Mouse (Mus musculus): Measurements from ENCODE around the gene Zyx.

- TF ChIP-seq POLR2A (IDR thresholded peaks at IDR 0.05; ENCODE audit: insufficient read length, low read depth) (no peak), MYOG (IDR thresholded peaks at IDR 0.05; ENCODE audit: control insufficient read depth in 1 of 3, insufficient read depth in 1 of 3, insufficient read length in 2 of 3, low read depth in 2 of 3) (no peak), E2F4 (IDR thresholded peaks at IDR 0.05; ENCODE audit: insufficient read depth) (no peak), MYOD1 (IDR thresholded peaks at IDR 0.05; ENCODE audit: control insufficient read depth in 1 of 3, insufficient read length in 2 of 3, low read depth in 2 of 3) (no peak), TCF12 (IDR thresholded peaks at IDR 0.05; ENCODE audit: insufficient read depth, poor library complexity, severe bottlenecking) (no peak), TCF3 (IDR thresholded peaks at IDR 0.05; ENCODE audit: insufficient read length, low read depth) (no peak), MAX (IDR thresholded peaks at IDR 0.05; ENCODE audit: low read depth) (no peak), USF1 (IDR thresholded peaks at IDR 0.05; ENCODE audit: low read depth) (no peak), POLR2AphosphoS2 (IDR thresholded peaks at IDR 0.05; ENCODE audit: insufficient read length, low read depth) (no peak)
Observed at GRCm38 (mm10) chr6:42344255-42344654, 5.2 kb upstream of the Zyx start.
